Mouse (Mus musculus) ES-E14 (cell line): ENCODE measurements around the gene Platr17.

Experiments
- CHD2 ChIP-seq: IDR thresholded peaks from 2 replicates; pipeline ENCODE4 v1.6.1; 2014; ENCODE audit warnings: mild to moderate bottlenecking, low read depth, low read length, inconsistent platforms
- HCFC1 ChIP-seq: IDR thresholded peaks from 2 replicates; pipeline ENCODE4 v1.6.1; 2012; ENCODE audit warnings: low read length, inconsistent platforms, borderline replicate concordance; ENCODE audit not compliant: insufficient read depth
- MAFK ChIP-seq: IDR thresholded peaks from 2 replicates; pipeline ENCODE4 v1.6.1; 2014; ENCODE audit warnings: mild to moderate bottlenecking, low read depth, low read length, inconsistent platforms; ENCODE audit not compliant: insufficient read depth
- ZC3H11A ChIP-seq: IDR thresholded peaks from 2 replicates; pipeline ENCODE4 v1.6.1; 2012; ENCODE audit warnings: low read depth, mild to moderate bottlenecking, inconsistent platforms, low read length, borderline replicate concordance

- TF ChIP-seq HCFC1 (no peak), MAFK (no peak), ZC3H11A (no peak), CHD2 (no peak)
These were observed 36.4 kb downstream of the Platr17 start for GRCm38 (mm10) chr17:33941381-33941780.
